11 mouse cellular contexts compared by ENCODE assay signal in the genomic region with DNA sequence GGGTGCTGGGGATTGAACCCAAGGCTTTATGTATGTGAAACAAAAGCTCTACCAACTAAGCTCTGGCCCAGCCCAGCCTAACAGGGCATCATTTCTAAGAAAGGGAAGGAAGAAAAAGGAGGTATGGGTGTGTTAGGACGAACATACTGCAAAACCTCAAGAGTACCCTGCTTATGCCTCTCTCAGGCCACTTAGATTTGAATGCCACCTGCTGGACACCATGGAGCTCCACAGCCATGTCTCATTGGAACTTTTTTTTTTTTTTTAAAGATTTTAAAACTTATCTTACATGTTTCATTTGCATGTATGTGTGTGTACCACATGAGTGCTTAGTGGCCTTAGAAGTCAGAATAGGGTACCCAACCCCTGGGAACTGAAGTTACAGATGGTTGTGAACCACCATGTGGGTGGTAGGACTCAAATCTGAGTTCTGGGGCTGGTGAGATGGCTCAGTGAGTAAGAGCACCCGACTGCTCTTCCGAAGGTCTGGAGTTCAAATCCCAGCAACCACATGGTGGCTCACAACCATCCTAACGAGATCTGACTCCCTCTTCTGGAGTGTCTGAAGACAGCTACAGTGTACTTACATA. TPM values are rescaled to one million over a fixed set of nuclear protein-coding genes. Genes with fewer than 3 reads are reported as not detected.
DNase-seq lines count a peak whose midpoint lies in the region; ATAC-seq and TF ChIP-seq lines count a peak whose summit lies in the region.
"Had no signal": no experiment of that assay in that cellular context is flagged by ENCODE, and none has a peak within 500 bp of the region (broad histone marks: within the 10 kb centered on the region; RNA-seq: fewer than 3 reads in every experiment).

No protein-coding gene starts in this region.

- in situ Hi-C loops in Patski (cut with MboI; ENCODE audit: low pct_unique_long_range_greater_than_20kb): loop anchor here (5.0 kb wide), 1 partner anchor 36 kb away; no protein-coding TSS in a partner anchor

- H3K4me3 ChIP-seq in kidney, embryonic 14.5 days (ENCODE audit: low read length): no peak overlapping the region
- H3K4me3 ChIP-seq: myocyte had no signal

- ATAC-seq in CD4-positive, CD25-positive, alpha-beta regulatory T cell, adult 4 months: no peak
- peak; percentile 57; the same call in 1 of the 2 replicates for ATAC-seq in kidney, embryonic 14.5 days (ENCODE audit: low FRiP score, low TSS enrichment)
- ATAC-seq in Patski: peak; percentile 56

- 63% methylated on average over 3 of the region's 4 CpGs for WGBS in kidney, embryonic 14.5 days

- no peaks in the 10 kb centered on the region for H3K27me3 ChIP-seq in kidney, embryonic 14.5 days (ENCODE audit: control insufficient read depth, insufficient read depth, low read length)
- no peaks in the 10 kb centered on the region for H3K27me3 ChIP-seq in Patski

- POLR2A ChIA-PET in Patski (lab: Charles Lee): no interaction called here

- no peaks in the 10 kb centered on the region for H3K36me3 ChIP-seq in kidney, embryonic 14.5 days (ENCODE audit: control insufficient read depth, insufficient read depth, low read length)

- no peak overlapping the region for H3K9ac ChIP-seq in kidney, embryonic 14.5 days (ENCODE audit: low read depth, low read length)

- CTCF ChIA-PET in Patski (lab: Charles Lee): interaction anchor here (0.9 to 2.7 kb wide), 19 partner anchors 8 to 65 kb away, joined by 3 to 22 read pairs (median 5); a partner anchor contains a TSS

- H3K27ac ChIP-seq in kidney, embryonic 14.5 days (ENCODE audit: low read depth, low read length): no peak overlapping the region

- DNase-seq in CD4-positive, CD25-positive, alpha-beta regulatory T cell, adult 2 months (ENCODE audit: low read depth, low spot score): peak; percentile 35
- no peak for DNase-seq in kidney, adult 18-20 months
- DNase-seq in Patski (ENCODE audit: low read depth, low spot score): no peak
- DNase-seq in lung, postnatal 25 days (ENCODE audit: low spot score): peak; percentile 51
- DNase-seq in thymus, postnatal 36 days: no peak
- DNase-seq in left cerebral cortex, postnatal 36 days (ENCODE audit: low spot score in 2 of 2): no peak

- no peaks in the 10 kb centered on the region for H3K9me3 ChIP-seq in kidney, embryonic 14.5 days (ENCODE audit: control insufficient read depth, low read length)

- peaks cover under 1% of the 10 kb centered on the region; the same call in 1 of the 2 replicates for H3K4me1 ChIP-seq in kidney, embryonic 14.5 days (ENCODE audit: control insufficient read depth, insufficient read depth, low read length)

- peak; percentile 80 for TF ChIP-seq CTCF in Patski (IDR thresholded peaks at IDR 0.05)

- intact Hi-C loops in left cerebral cortex, postnatal 36 days (cut with DNase I): loop anchor here (2.0 kb wide), 1 partner anchor 42 kb away; no protein-coding TSS in a partner anchor

- H3K4me2 ChIP-seq in kidney, embryonic 14.5 days (replicated peaks; ENCODE audit: low read depth, low read length): no peak overlapping the region

RNA-seq across cellular contexts. Expression of a gene that starts 22.1 kb away (rescaled TPM):
- polyA plus RNA-seq in CD4-positive, CD25-positive, alpha-beta regulatory T cell, adult 4 months (2017; shearing (Covaris generic)): 1 to 10 TPM; 1.9 to 3.8 TPM
- 19.6 and 37.4 TPM in 2 replicates for polyA plus RNA-seq in kidney, embryonic 14.5 days (2014; fragmentation: Nextera tagmentation; extraction: Ambion mirVana)
- polyA plus RNA-seq in Patski (2021): 48.6 TPM
- 1 to 10 TPM; 2.8 to 4.3 TPM for total RNA-seq in left cerebral cortex, postnatal 36 days (2021)

RNA-seq across cellular contexts. Expression of a gene that starts 41.6 kb away (rescaled TPM):
- not detected for polyA plus RNA-seq in CD4-positive, CD25-positive, alpha-beta regulatory T cell, adult 4 months (2017; shearing (Covaris generic))
- not detected in 2 replicates for polyA plus RNA-seq in kidney, embryonic 14.5 days (2014; fragmentation: Nextera tagmentation; extraction: Ambion mirVana)
- polyA plus RNA-seq in Patski (2021): not detected
- total RNA-seq in left cerebral cortex, postnatal 36 days (2021): under 1 TPM in 1 of 2 experiments, not detected in 1; 0.64 TPM
- total RNA-seq: layer of hippocampus, adult 18-20 months had no signal
- polyA plus RNA-seq: stomach, embryonic 16.5 days had no signal

RNA-seq across cellular contexts. Expression of a gene that starts 48.8 kb away (rescaled TPM):
- polyA plus RNA-seq in CD4-positive, CD25-positive, alpha-beta regulatory T cell, adult 4 months (2017; shearing (Covaris generic)): not detected
- 12.3 and 18.2 TPM in 2 replicates for polyA plus RNA-seq in kidney, embryonic 14.5 days (2014; fragmentation: Nextera tagmentation; extraction: Ambion mirVana)
- polyA plus RNA-seq in Patski (2021): 22.9 TPM
- total RNA-seq in left cerebral cortex, postnatal 36 days (2021): 10 to 100 TPM; 64.4 to 73.5 TPM

RNA-seq across cellular contexts. Expression of a gene that starts 59.6 kb away (rescaled TPM):
- not detected for polyA plus RNA-seq in CD4-positive, CD25-positive, alpha-beta regulatory T cell, adult 4 months (2017; shearing (Covaris generic))
- polyA plus RNA-seq in kidney, embryonic 14.5 days (2014; fragmentation: Nextera tagmentation; extraction: Ambion mirVana): not detected in 2 replicates
- polyA plus RNA-seq in Patski (2021): 0.17 TPM
- total RNA-seq in left cerebral cortex, postnatal 36 days (2021): not detected
- total RNA-seq: layer of hippocampus, adult 18-20 months had no signal
- polyA plus RNA-seq: myocyte; stomach, embryonic 16.5 days had no signal

Comparison
In these comparisons a context has a peak if more than half of its experiments do, and no peak if none do; other contexts are left out.
1. DNase-seq: peak in CD4-positive, CD25-positive, alpha-beta regulatory T cell, adult 2 months (single experiment) and lung, postnatal 25 days (single experiment); none in kidney, adult 18-20 months (single experiment), Patski (single experiment), thymus, postnatal 36 days (0 of 2) and left cerebral cortex, postnatal 36 days (0 of 2).
2. RNA of a gene that starts 48.8 kb away (polyA plus RNA-seq): 22.9 TPM in Patski (single experiment) and 12.3 to 18.2 TPM in kidney, embryonic 14.5 days; not detected in CD4-positive, CD25-positive, alpha-beta regulatory T cell, adult 4 months; every median in the first group is over 10 times any median in the second.